Mouse (Mus musculus) thymus, postnatal 36 days (tissue): Measurements from ENCODE around the gene Sppl2b.
"Not testable (repeated sequence)": the region's sequence is repeated elsewhere in the genome, so short reads cannot be mapped to it uniquely, and the experiment has no call there.

ENCODE experiments used
- DNase-seq, 2 experiments: peaks; one replicate each; pipeline ENCODE4 v3.0.0; 2022; ENCODE audit warnings: mixed read lengths in 2 of 2

Sppl2b gene

GRCm38 (mm10) chr10:80824827-80825226, 30.2 kb upstream of the Sppl2b start:
- no peak for DNase-seq

DNA sequence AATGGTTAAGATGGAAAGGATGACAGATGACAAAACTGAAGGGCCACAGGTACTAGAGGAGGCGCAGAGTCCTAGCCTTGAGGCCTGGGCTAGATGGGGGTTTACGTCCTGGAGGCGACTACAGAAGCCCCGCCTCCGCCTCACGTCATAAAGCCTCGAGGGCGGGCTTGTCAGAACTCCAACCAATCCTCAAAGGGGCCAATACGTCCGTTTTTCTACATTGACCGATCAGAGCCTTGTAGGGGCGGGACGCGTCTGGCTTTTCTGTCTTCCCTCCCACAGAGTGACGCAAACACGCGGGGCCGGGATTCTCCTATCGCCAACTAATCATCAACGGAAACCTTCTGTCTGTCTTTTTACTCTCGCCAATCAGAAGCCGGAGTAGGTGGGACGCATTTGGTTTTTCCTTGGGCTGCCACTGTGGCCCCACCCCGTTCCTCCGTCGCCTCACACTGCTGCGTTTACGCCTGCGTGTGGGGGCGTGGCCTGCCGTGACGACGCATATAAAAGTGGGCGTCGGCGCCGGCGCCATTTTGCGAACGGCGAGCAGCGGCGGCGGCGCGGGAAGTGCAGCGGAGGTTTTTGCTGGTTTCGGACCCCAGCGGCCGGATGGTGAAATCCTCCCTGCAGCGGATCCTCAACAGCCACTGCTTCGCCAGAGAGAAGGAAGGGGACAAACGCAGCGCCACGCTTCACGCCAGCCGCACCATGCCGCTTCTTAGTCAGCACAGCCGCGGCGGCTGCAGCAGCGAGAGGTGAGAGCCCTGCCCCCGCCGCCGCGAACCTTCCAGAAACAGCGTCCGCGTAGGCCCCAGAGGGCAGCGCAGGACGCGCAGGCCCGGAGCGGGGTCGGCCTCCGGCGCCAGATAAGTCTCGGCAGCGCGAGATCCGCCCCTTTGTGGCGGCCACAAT, 28.7 kb upstream of the Sppl2b start, which contains the start of gene Oaz1:
Gene Oaz1 (plus strand): TSS at position 506 of the 912 bp plus-strand sequence.
- peak; percentile 96 to 99 for DNase-seq

DNA sequence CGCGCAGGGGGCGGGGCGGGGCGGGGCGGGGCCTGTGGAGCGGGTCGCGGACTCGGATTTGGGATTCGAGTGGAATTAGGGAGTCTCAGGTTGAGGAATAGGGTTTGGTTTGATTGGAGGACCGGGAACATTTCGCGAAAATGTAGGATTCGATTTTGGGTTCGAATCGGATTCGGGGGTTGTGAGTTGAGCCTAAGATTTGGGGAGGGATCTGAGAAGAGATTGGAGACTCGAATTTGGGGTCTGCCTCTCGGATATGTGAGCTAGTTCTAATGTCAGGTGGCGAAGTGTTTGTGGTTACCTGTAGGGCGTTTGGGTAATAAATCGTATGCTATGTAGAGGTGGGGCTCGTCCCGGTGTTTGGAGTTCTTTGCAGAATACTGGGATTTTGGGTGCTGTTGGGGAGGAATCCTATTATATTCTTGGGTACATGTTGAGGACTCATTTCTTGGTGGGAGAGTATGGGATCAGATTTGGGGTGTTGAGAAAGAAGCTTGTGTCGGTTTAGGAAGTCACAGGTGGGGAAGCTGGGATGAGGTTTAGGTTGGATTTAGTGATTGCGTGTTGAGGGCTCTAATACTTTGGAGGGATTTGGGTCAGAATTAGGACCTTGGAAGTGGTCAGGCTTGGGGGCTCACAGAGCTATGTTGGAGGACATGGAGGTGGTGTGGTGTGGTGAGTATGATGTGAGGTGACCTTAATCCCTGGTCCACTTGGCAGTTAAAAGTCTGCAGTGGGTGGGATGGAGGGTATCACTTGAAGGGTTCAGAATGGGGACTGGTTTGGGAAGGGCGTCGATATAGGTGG, 27.8 kb upstream of the Sppl2b start:
- DNase-seq: no peak

GRCm38 (mm10) chr10:80827870-80828420, 27.1 kb upstream of the Sppl2b start:
- no peak for DNase-seq

- not testable (repeated sequence) for DNase-seq
Observed at GRCm38 (mm10) chr10:80828587-80828986, 26.5 kb upstream of the Sppl2b start.

DNA sequence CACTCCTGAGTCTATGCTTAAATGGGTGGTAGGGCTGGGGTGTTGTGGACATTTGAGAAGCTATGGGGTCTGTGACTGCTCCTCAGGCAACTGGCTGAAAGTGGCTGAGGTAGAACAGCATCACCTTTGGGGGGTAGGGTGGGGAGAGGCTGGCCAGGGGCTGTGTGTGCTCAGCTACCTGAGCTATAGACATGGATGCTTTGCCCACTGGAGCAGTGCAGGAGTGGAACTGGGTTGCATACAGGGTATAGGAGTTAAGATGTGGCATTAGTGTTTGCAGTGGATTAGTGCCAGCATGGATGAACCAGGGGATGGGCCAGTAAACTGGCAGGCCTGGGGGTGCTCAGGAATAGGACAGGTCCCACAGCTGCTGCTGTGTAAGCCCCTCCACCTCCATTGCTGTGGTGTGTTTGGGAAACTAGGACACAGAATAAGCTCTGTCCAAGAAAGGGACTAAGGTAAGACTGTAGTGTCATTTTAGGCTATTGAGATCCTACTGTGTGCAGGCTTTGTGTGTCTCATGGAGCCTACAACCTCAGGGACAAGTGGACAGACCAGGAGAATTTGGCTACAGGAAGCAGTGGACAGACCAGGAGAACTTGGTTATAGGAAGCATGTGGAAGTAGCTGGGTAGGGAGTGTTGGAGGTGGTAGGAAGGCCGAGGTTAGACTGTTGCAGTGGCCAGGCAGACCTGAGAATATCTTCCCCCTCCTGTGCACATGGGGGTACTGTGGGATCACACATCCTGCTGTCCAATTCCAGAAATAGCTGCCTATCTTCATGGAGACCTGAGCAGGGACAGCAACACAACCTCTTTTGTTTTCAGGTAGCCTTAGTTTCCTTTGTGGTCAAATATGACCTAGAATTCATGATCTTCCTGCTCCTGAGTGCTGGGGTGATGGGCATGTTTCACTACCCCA, 25.5 kb upstream of the Sppl2b start:
- no peak for DNase-seq

DNA sequence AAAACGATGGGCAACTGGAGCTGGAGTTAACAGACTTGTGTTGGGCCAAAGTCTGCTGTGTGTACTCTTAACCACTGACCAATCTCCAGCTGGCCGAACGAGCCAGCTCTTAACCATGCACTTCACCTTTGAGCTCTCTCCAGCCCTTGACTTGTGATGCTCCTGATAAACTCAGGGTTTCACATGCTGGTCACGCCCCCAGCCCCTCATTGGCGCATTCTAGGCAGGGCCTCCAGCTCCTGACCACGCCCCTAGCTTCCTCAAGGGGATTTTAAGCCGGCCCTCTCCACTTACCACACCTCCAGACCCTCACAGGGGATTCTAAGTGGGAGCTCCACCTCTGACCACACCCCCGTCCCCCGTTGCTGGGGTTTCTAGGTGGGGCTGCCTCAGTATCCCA, 23.9 kb upstream of the Sppl2b start:
- DNase-seq: peak; percentile 57 to 72

DNA sequence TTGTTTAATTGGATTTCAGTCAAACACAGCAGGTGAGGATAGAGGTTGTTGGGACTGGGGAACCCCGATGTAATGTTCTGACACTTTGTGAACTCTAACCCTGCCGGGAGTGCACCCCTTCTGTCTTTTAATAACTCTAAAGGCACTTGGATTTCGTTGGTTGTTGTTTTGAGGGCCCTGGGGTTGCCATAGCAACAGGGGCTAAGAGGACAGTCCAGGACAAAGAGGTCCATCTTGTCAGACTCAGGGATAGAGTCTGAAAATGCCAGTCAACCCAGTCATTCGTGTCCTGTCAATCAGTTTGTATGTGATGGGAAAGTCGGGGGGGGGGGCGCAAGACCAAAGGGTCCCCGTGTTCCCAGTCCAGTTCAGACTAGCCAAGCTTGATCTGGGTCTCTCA, 22.3 kb upstream of the Sppl2b start:
- no peak for DNase-seq

DNA sequence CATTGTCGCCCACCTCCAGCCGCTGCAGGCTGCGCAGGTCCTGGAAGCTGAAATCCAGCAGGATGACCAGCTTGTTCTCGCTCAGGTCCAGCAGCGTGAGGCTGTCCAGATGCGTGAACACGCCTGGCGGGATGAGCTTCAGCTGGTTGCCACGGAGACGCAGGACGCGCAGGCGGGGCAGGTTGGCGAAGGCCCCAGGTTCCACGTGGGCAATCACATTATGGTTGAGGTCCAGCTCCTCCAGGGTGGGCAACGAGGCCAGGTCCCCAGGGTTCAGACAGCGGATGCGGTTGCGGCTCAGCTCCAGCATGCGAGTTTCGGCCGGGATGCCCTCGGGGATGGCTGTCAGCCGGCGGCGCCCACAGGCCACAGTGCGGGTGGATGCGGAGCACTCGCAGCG, 19.5 kb upstream of the Sppl2b start:
- no peak for DNase-seq

GRCm38 (mm10) chr10:80836949-80837379, 18.1 kb upstream of the Sppl2b start:
- no peak for DNase-seq

GRCm38 (mm10) chr10:80837827-80838226, 17.2 kb upstream of the Sppl2b start:
- no peak for DNase-seq

DNA sequence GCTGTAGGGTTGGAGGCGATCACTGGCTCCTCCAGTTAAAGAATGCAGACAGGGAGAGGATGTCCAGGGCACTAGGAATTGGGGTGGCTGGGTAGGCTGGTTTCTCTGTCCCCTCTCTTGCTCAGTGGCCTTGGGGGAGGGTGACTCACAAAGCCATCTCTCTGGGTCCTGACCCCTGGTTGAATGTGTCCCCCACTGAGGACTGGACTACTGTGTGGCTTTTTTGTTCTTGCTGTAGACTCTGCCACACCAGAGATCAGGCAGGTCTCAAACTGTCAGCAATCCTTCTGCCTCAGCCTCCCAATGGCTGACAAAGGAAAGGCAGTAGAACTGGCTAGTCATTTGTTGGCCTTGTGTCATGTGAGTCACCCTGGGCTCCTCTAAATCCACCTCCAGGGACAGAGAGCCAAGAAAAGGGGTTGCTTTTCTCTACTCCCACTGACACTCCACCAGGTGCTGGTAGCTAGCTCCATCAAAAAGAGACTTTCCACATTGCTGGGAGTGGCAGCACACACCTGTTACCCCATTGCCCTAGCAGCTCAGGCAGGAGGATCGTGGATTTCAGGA, 16.6 kb upstream of the Sppl2b start:
- DNase-seq: no peak

- no peak for DNase-seq
Observed at GRCm38 (mm10) chr10:80839848-80840247, 15.2 kb upstream of the Sppl2b start.

- no peak for DNase-seq
Observed at GRCm38 (mm10) chr10:80841685-80842084, 13.4 kb upstream of the Sppl2b start.

- no peak for DNase-seq
Observed at GRCm38 (mm10) chr10:80842334-80842733, 12.7 kb upstream of the Sppl2b start.

DNA sequence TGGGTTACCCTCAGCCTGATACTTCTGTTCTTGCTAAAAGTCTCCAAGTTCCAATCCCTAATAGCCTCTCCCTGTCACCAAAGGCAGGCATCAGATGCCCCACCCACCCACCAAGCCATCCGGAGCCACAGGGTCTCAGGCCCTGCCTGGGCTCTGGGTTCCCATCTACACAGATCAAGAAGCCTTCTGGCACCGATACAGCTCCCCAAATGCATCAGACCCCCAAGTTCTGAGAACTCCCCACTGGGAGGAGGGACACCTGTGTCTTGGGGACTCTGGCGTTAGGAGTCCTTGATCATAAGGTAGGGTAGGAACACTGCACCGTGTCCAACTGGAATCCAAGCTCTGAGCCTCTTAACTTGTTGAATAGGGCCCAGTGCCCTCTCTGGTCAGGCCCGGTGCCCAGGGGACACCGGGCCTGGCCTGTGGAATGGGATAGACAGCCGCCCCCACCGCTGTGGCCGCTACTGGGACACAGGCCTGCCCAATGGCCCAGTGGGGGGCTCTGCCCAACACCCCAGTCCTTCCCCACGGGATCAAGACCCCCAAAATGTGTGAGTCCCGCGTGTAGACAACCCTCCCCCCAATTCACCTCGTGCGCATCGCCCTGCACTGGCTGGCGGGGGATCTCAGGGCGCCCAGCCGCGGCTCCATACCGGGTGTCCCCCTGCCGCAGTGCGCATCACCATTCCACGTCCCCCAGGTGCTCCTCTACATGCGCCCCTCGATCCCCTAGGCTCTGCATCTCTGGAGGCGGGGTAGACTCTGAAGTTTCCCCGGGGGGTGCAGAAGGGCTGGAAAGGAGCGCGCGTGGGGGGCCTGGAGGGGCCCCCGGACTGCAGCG, 11.8 kb upstream of the Sppl2b start:
- DNase-seq: no peak

DNA sequence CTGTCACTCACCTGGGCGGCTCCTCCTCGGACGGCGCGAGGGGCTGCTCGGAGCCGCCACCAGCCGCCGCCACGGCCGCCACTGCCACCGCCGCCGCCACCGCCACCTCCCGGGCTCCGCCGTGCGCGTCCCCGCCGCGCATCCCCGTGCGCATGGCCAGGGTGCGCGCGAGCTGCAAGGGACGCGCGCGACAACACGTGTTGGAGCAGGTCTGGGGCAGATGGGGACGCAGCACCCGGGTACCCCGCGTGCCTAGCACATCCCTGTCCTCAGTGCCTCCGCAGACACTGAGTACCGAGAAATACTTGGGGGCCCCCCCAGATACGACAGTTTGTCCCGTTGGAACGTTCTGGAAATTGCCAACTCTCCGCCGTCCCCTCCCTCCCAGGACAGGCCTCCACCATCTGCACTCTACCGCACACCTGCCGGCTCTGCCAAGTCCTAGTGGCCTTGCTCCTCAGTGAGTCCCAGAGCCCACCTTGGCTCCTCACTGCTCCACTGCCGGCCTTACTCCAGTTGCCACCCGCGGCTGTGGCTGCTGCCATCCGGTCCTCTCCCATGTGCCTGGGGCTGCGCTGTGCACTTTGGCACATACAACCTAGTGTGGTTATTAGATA, 11.0 kb upstream of the Sppl2b start, which contains the start of gene Lingo3:
Gene Lingo3 (minus strand): TSS at position 109 of the 617 bp plus-strand sequence.
- no peak for DNase-seq

- no peak for DNase-seq
Observed at GRCm38 (mm10) chr10:80845055-80845693, 9.9 kb upstream of the Sppl2b start.

DNA sequence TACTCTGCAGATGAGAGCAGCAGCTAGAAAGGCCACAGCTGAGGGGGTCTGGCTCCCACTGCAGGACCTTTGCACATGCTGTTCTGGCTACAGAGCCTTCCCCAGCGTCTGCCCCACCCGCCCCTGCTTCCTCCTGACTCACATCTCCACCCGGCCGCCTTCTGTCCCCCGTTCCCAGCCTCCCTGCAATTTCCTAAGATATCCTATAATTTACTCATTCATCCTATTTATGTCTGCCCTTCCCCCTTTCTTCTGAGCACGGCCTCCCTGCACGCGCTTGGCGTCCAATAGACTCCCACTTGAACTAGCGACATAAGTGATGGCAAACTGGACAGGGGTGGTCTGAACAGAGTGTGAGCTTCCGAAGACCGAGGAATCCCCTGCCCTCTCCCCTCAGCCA, 9.3 kb upstream of the Sppl2b start:
- DNase-seq: no peak

GRCm38 (mm10) chr10:80848571-80848970, 6.5 kb upstream of the Sppl2b start:
- DNase-seq: peak; percentile 73 to 82
